Mouse (Mus musculus): ENCODE measurements around the gene Nr2f1. TPM values are rescaled to one million over a fixed set of nuclear protein-coding genes. Genes with fewer than 3 reads are reported as not detected.
A peak's percentile ranks its signal among the peaks of the same experiment; 100 is the strongest.

Nr2f1 gene
- total RNA-seq, 2 experiments from 2014 or later = 100 to 110 TPM

- DNase-seq (ENCODE audit: low spot score in 2 of 2) = no peak
Observed at GRCm38 (mm10) chr13:78181071-78181929, 18.3 kb downstream of the Nr2f1 start.

DNA sequence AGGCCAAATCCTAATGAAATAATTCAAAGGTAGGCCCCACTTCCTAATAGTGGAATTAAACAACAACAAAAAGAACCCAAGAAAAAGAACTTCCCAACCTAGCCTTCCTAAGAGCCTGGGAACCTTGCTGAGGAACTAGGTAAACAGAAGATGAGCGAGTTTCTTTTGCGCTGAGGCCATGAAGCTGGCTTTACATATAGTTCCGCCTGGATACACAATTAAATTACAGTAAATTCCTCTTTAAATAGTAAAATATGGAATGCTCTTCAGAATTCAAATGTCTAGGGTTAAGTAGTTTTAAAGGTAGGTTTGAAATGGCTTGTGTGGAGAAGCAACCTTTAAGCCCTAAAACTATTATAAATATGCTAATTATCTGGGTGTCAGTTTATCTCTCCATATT is 19.3 kb downstream of the Nr2f1 start:
- DNase-seq (ENCODE audit: low spot score in 2 of 2) = no peak

- no peak for DNase-seq (ENCODE audit: low spot score in 2 of 2)
Observed at GRCm38 (mm10) chr13:78179312-78180097, 20.1 kb downstream of the Nr2f1 start.

DNA sequence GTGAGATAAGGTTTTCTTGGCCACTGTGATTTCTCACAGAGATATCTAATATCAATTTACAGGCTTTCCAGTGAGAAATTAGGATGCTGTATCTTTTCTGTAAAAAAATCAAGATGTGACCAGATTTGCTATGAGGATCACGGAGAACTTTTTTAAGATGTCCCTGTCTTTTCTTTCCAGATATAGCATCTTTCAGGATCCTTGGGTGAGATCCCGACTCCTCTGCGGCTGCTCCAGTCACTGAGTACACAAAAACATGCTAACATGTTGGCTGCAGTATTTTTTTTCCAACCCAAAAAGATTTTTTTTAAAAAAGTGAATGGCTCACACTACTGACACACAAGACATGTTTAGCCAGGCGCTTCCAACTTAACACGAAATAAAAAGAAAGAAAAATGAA is 20.8 kb downstream of the Nr2f1 start:
- no peak for DNase-seq (ENCODE audit: low spot score in 2 of 2)

DNA sequence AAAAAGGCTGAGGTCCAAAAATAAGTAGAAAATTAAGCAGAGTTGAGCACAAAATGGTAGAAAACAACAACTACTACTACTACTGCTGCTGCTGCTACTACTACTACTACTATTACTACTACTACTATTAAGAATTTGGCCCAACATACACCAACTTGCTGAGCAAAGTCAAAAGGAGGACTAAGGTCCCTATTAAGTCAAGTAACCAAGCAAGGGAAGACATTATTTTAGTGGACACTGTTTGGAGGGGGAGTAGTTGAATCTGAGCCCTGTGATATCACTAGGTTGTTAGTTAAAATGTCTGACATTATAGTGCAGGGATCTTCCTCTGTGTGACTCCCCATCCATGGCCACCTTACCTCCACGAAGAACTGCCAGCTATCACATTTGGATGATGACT is 21.5 kb downstream of the Nr2f1 start:
- DNase-seq (ENCODE audit: low spot score in 2 of 2) = no peak

- DNase-seq (ENCODE audit: low spot score in 2 of 2) = no peak
Observed at GRCm38 (mm10) chr13:78177381-78177950, 22.1 kb downstream of the Nr2f1 start.

- peak in 1 of 2 experiments; percentile 65 for DNase-seq (ENCODE audit: low spot score in 2 of 2)
Observed at GRCm38 (mm10) chr13:78175821-78176380, 23.7 kb downstream of the Nr2f1 start.

- DNase-seq (ENCODE audit: low spot score in 2 of 2) = peak in 1 of 2 experiments; percentile 1
Observed at GRCm38 (mm10) chr13:78174891-78175290, 24.7 kb downstream of the Nr2f1 start.

- no peak for DNase-seq (ENCODE audit: low spot score in 2 of 2)
Observed at GRCm38 (mm10) chr13:78174191-78174590, 25.4 kb downstream of the Nr2f1 start.

- no peak for DNase-seq (ENCODE audit: low spot score in 2 of 2)
Observed at GRCm38 (mm10) chr13:78172861-78173260, 26.7 kb downstream of the Nr2f1 start.

- DNase-seq (ENCODE audit: low spot score in 2 of 2) = no peak
Observed at GRCm38 (mm10) chr13:78171984-78172636, 27.4 kb downstream of the Nr2f1 start.

- DNase-seq (ENCODE audit: low spot score in 2 of 2) = no peak
Observed at GRCm38 (mm10) chr13:78171320-78171719, 28.2 kb downstream of the Nr2f1 start.

DNA sequence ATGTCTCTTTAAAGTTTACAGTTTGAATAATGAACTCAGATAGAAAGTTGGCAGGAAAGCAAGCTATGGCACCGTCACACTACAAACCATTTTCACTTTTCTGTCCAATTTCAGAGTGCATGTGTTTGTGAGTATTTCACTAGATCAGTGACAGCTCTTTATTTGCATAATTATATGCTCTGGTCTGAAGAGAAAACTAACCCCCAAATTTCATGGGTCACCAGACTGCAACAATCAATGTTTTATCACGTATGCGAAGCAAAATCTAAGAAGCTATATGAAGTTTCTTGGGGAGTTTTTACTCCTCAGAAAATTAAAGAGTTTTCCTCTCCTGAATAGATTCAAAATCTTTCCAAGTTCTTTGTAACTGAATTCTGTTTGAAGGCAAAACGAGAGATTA is 31.4 kb downstream of the Nr2f1 start:
- no peak for DNase-seq (ENCODE audit: low spot score in 2 of 2)

DNA sequence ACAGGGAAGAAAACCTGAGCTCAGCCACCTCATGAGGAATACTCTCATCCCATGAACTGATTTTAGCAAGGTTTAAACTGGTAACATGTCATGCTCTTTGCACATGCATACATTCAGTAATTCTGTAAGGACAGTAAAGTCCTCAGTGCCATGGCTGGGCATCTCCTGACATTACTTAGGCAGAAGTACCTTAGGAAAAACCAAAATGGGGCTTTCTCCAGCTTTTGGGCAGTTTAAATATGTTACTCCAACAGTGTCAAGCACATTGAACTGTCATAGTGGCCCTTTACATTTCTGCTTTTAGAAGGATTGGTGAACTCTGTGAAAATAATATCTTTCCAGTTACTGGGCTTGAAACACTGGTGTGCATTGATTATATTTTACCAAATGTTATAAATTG is 34.6 kb downstream of the Nr2f1 start:
- DNase-seq (ENCODE audit: low spot score in 2 of 2) = no peak

GRCm38 (mm10) chr13:78163087-78163958 is 36.2 kb downstream of the Nr2f1 start:
- DNase-seq (ENCODE audit: low spot score in 2 of 2) = peak; percentile 78 to 86

GRCm38 (mm10) chr13:78162149-78162548 is 37.4 kb downstream of the Nr2f1 start:
- peak in 1 of 2 experiments; percentile 34 for DNase-seq (ENCODE audit: low spot score in 2 of 2)

DNA sequence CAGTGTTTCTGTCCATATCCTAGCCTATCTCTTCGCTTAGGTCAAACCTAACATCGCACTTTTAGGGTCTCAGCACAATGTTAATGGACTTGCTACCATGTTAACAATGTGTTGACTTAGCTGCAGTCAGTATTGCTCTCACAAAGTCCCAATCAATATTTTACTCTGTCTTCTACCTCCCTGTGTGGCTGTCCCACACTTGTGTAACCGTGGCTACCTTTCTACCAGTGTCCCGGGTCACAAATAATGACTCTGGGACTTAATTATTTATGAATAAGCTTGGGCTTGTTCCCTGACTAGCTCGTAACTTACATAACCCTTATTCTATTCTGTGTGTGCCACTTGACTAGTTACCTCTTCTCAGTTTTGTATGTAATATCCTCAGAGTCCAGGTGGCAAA is 42.1 kb downstream of the Nr2f1 start:
- DNase-seq (ENCODE audit: low spot score in 2 of 2) = no peak
